Mouse (Mus musculus) kidney, embryonic 14.5 days (tissue): ENCODE measurements around the gene Pacsin3. TPM values are rescaled to one million over a fixed set of nuclear protein-coding genes. Genes with fewer than 3 reads are reported as not detected.
A peak's percentile ranks its signal among the peaks of the same experiment; 100 is the strongest.

Experiments
- ATAC-seq: fragments of 200-750 bp; cut with Nextera tagmentation; 2 replicates; pipeline ENCODE4 v1.8.0; 2017; ENCODE audit warnings: moderate number of reproducible peaks, mild to moderate bottlenecking, moderate TSS enrichment, moderate library complexity; ENCODE audit not compliant: low FRiP score, low TSS enrichment
- H3K27ac ChIP-seq: fragments of 300-500 bp; sonication (generic); 2 replicates; pipeline ENCODE4 v1.5.1; 2014; ENCODE audit warnings: low read depth, mild to moderate bottlenecking, low read length, moderate library complexity, mixed read lengths
- H3K27me3 ChIP-seq: fragments of 300-500 bp; sonication (generic); 2 replicates; pipeline ENCODE4 v1.6.1; 2014; ENCODE audit warnings: mild to moderate bottlenecking, low read length; ENCODE audit not compliant: control insufficient read depth, insufficient read depth
- H3K36me3 ChIP-seq: fragments of 300-500 bp; sonication (generic); 2 replicates; pipeline ENCODE4 v1.6.1; 2014; ENCODE audit warnings: low read length, mixed read lengths; ENCODE audit not compliant: control insufficient read depth, insufficient read depth
- H3K4me1 ChIP-seq: fragments of 300-500 bp; sonication (generic); 2 replicates; pipeline ENCODE4 v1.6.1; 2014; ENCODE audit warnings: low read length, mixed read lengths; ENCODE audit not compliant: control insufficient read depth, insufficient read depth
- H3K4me2 ChIP-seq: fragments of 300-500 bp; sonication (generic); replicated peaks from 2 replicates; pipeline ENCODE4 v1.6.1; 2014; ENCODE audit warnings: low read depth, mild to moderate bottlenecking, low read length
- H3K4me3 ChIP-seq: fragments of 300-500 bp; sonication (generic); 2 replicates; pipeline ENCODE4 v1.5.1; 2014; ENCODE audit warnings: mild to moderate bottlenecking, low read length
- H3K9ac ChIP-seq: fragments of 300-500 bp; sonication (generic); 2 replicates; pipeline ENCODE4 v1.6.1; 2014; ENCODE audit warnings: low read depth, mild to moderate bottlenecking, low read length, moderate library complexity
- H3K9me3 ChIP-seq: fragments of 300-500 bp; sonication (generic); 2 replicates; pipeline ENCODE4 v1.6.1; 2016; ENCODE audit warnings: low read length; ENCODE audit not compliant: control insufficient read depth
- WGBS: fragments of 180-500 bp; shearing (Covaris S2); extraction: QIAGEN DNeasy Blood & Tissue Kit; methylation state at CpG from one replicate; pipeline ENCODE4 v1.1.7; 2014; 5-methylcytosine and 5-hydroxymethylcytosine counted together
- polyA plus RNA-seq: library from polyadenylated mRNA; unstranded; fragments of >200 nt; fragmentation: Nextera tagmentation; extraction: Ambion mirVana; gene quantifications from 2 replicates; pipeline ENCODE4 v1.2.1, GENCODE M21; 2014

Pacsin3 gene
- polyA plus RNA-seq, 1 experiment from 2014 or later: 32.8 TPM

- H3K4me3 ChIP-seq: no peak overlapping the region
- H3K4me1 ChIP-seq: no peaks in the 10 kb centered on the region
- no peak overlapping the region for H3K27ac ChIP-seq
- no peaks in the 10 kb centered on the region for H3K36me3 ChIP-seq
- H3K9me3 ChIP-seq: no peaks in the 10 kb centered on the region
- 89% methylated on average over 9 of the region's 9 CpGs for WGBS
- H3K9ac ChIP-seq: no peak overlapping the region
- H3K4me2 ChIP-seq: no peak overlapping the region
- ATAC-seq: no peak
- H3K27me3 ChIP-seq: no peaks in the 10 kb centered on the region
Observed at GRCm38 (mm10) chr2:91305926-91306325, 50.2 kb downstream of the Pacsin3 start.

- Histone ChIP-seq H3K36me3 (no peaks in the 10 kb centered on the region), H3K4me2 (no peak overlapping the region), H3K4me3 (no peak overlapping the region), H3K4me1 (no peaks in the 10 kb centered on the region), H3K9ac (no peak overlapping the region), H3K27ac (no peak overlapping the region), H3K27me3 (no peaks in the 10 kb centered on the region), H3K9me3 (no peaks in the 10 kb centered on the region)
- ATAC-seq: no peak
Observed at GRCm38 (mm10) chr2:91306589-91306988, 50.8 kb downstream of the Pacsin3 start.

GRCm38 (mm10) chr2:91308680-91309079 lies 52.9 kb downstream of the Pacsin3 start:
- Histone ChIP-seq H3K9ac (no peak overlapping the region), H3K4me3 (no peak overlapping the region), H3K9me3 (no peaks in the 10 kb centered on the region), H3K4me1 (no peaks in the 10 kb centered on the region; the same call in 1 of the 2 replicates), H3K36me3 (no peaks in the 10 kb centered on the region), H3K27me3 (no peaks in the 10 kb centered on the region), H3K4me2 (no peak overlapping the region), H3K27ac (no peak overlapping the region)
- WGBS: 21% methylated on average over 5 of the region's 5 CpGs
- ATAC-seq: peak; percentile 80

- Histone ChIP-seq H3K9ac (no peak overlapping the region), H3K4me2 (no peak overlapping the region), H3K27ac (no peak overlapping the region), H3K9me3 (no peaks in the 10 kb centered on the region), H3K4me1 (no peaks in the 10 kb centered on the region; the same call in 1 of the 2 replicates), H3K27me3 (no peaks in the 10 kb centered on the region), H3K36me3 (no peaks in the 10 kb centered on the region), H3K4me3 (no peak overlapping the region)
- WGBS: 54% methylated on average over 3 of the region's 3 CpGs
- ATAC-seq: no peak
Observed at GRCm38 (mm10) chr2:91309546-91309945, 53.8 kb downstream of the Pacsin3 start.

GRCm38 (mm10) chr2:91312578-91313311 lies 57.0 kb downstream of the Pacsin3 start:
- Histone ChIP-seq H3K9me3 (no peaks in the 10 kb centered on the region), H3K36me3 (no peaks in the 10 kb centered on the region), H3K27me3 (no peaks in the 10 kb centered on the region), H3K4me2 (no peak overlapping the region), H3K4me3 (no peak overlapping the region), H3K9ac (no peak overlapping the region), H3K4me1 (no peaks in the 10 kb centered on the region; the same call in 1 of the 2 replicates), H3K27ac (0 out of 2 replicates have a peak overlapping the region, but pooled peaks have one; percentile 14)
- 34% methylated on average over 10 of the region's 10 CpGs for WGBS
- ATAC-seq: 0 out of 2 replicates have a peak, but pooled peaks have one; percentile 48

- no peak for ATAC-seq
- H3K27ac ChIP-seq: no peak overlapping the region
- no peaks in the 10 kb centered on the region for H3K27me3 ChIP-seq
- H3K4me3 ChIP-seq: no peak overlapping the region
- no peak overlapping the region for H3K9ac ChIP-seq
- H3K4me1 ChIP-seq: no peaks in the 10 kb centered on the region; the same call in 1 of the 2 replicates
- no peaks in the 10 kb centered on the region for H3K9me3 ChIP-seq
- WGBS: 48% methylated on average over 7 of the region's 7 CpGs
- H3K4me2 ChIP-seq: no peak overlapping the region
- H3K36me3 ChIP-seq: no peaks in the 10 kb centered on the region
Observed at GRCm38 (mm10) chr2:91314184-91314583, 58.4 kb downstream of the Pacsin3 start.

Other genes starting within 250 kb of the Pacsin3 start
- 0.74 and 2.0 TPM in 2 replicates for gene Rapsn, start 220.3 kb upstream of the Pacsin3 start, polyA plus RNA-seq
- 356 and 399 TPM in 2 replicates for gene Psmc3, start 201.9 kb upstream of the Pacsin3 start, polyA plus RNA-seq
- 31.1 and 32.8 TPM in 2 replicates for gene Slc39a13, start 185.5 kb upstream of the Pacsin3 start, polyA plus RNA-seq
- 2.2 and 3.7 TPM in 2 replicates for gene Spi1, start 173.6 kb upstream of the Pacsin3 start, polyA plus RNA-seq
- gene Mybpc3, start 137.8 kb upstream of the Pacsin3 start, polyA plus RNA-seq: not detected in 2 replicates
- 5.3 and 7.6 TPM in 2 replicates for gene Madd, start 72.1 kb upstream of the Pacsin3 start, polyA plus RNA-seq
- 1.2 and 1.7 TPM in 2 replicates for gene Nr1h3, start 53.1 kb upstream of the Pacsin3 start, polyA plus RNA-seq
- 15.5 and 25.4 TPM in 2 replicates for gene Acp2, start 53.1 kb upstream of the Pacsin3 start, polyA plus RNA-seq
- gene Ddb2, start 19.0 kb upstream of the Pacsin3 start, polyA plus RNA-seq: 14.8 and 15.0 TPM in 2 replicates
- 58.6 and 81.6 TPM in 2 replicates for gene Arfgap2, start 9.0 kb downstream of the Pacsin3 start, polyA plus RNA-seq
- 65.9 and 73.3 TPM in 2 replicates for gene 1110051M20Rik, start 188.8 kb downstream of the Pacsin3 start, polyA plus RNA-seq
- gene Lrp4, start 201.6 kb downstream of the Pacsin3 start, polyA plus RNA-seq: 6.5 and 8.0 TPM in 2 replicates